Mouse (Mus musculus): ENCODE measurements at regions not wholly inside any gene's neighbourhood (a gene's known extent, or its start where the extent isn't known, plus 50 kb on each side); places are given as distances from the start of the nearest gene placed in this dataset.

DNA sequence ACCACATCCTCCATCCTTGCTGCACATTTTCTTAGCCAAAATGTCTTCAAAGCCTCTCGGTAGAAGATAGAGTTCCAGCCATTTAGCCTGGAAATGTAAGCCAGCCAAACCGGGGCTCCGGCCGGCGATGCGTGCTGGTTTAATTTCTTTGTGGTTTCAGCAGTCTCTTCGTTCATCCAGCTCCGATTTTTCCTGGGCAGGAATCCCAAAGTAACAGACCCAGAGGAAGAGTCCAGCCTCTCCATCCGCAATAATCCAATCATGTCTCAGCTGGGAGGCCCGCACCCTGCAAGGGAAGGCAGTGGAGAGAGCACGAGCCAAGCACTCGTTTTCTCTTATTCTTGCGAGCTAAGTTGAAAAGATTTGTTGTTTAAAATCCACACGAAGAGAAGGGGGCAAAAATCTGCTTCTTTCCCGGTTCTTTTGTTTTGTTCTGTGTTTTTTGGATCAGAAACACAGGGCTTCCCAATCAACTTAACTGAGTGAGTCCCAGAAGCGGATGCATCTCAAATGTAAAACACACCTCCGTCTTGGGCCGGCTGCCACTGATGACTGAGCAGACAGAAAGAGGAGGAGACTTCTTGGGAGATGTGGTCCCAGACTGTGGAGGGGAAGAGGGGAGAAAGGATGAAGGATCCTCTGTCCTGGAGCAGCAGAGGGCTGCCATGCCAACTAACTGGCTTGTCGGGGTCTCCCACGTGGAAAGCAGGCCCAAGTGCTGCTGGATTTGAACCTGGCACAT is 405.1 kb upstream of the Tbx3 start:
- H3K9ac ChIP-seq (ENCODE audit: low read length), result no peak overlapping the region
- no peak for DNase-seq (ENCODE audit: low spot score)
- 85% methylated on average over 20 of the region's 20 CpGs for WGBS
- H3K4me1 ChIP-seq (ENCODE audit: control insufficient read depth, insufficient read depth, low read length), result no peaks in the 10 kb centered on the region
- no peak overlapping the region for H3K27ac ChIP-seq (ENCODE audit: low read depth, low read length)
- no peak overlapping the region for H3K4me3 ChIP-seq (ENCODE audit: low read depth, low read length)
- no peaks in the 10 kb centered on the region for H3K36me3 ChIP-seq (ENCODE audit: control insufficient read depth, insufficient read depth, low read length)
- H3K9me3 ChIP-seq (ENCODE audit: control insufficient read depth, low read length), result no peaks in the 10 kb centered on the region
- H3K4me2 ChIP-seq (ENCODE audit: low read depth), result no peak overlapping the region
- H3K27me3 ChIP-seq (ENCODE audit: control insufficient read depth, insufficient read depth, low read length), result no peaks in the 10 kb centered on the region
- no peak for ATAC-seq (ENCODE audit: insufficient read depth, low FRiP score, low TSS enrichment)

DNA sequence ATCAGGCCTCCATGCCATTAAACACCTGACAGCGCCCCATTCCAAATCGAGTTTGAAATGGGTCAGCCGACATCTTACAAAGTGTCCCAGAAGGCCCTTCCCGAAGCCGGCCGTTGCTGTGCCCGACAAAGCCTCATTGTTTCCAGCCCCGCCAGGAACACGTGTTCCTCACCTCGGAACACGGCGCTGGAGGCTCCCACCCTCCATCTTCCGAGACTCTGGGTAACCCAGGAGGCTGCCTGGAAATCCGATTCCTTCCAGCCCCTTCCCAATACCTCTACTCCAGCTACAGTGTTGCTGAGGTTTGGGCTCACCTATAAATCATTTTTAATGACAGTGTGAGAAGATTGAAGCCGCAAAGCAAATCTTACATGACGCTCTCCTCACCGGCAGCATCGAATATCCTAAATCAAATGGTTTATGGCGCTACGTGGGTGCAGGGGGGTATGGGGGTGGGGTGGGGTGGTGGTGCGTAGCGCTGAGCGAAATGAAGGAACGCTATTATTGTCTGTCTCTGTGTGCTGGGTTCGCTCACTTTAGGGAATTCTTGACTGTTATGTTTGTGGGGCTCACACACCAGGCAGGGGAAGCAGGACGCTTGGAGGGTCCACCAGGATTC is 399.1 kb upstream of the Tbx3 start:
- DNase-seq (ENCODE audit: low spot score) (peak; percentile 34), ATAC-seq (ENCODE audit: insufficient read depth, low FRiP score, low TSS enrichment) (no peak)
- WGBS, result 69% methylated on average over 26 of the region's 26 CpGs
- no peak overlapping the region for H3K4me3 ChIP-seq (ENCODE audit: low read depth, low read length)
- no peaks in the 10 kb centered on the region for H3K27me3 ChIP-seq (ENCODE audit: control insufficient read depth, insufficient read depth, low read length)
- no peaks in the 10 kb centered on the region for H3K9me3 ChIP-seq (ENCODE audit: control insufficient read depth, low read length)
- no peak overlapping the region for H3K27ac ChIP-seq (ENCODE audit: low read depth, low read length)
- no peak overlapping the region for H3K9ac ChIP-seq (ENCODE audit: low read length)
- H3K4me1 ChIP-seq (ENCODE audit: control insufficient read depth, insufficient read depth, low read length), result no peaks in the 10 kb centered on the region
- H3K4me2 ChIP-seq (ENCODE audit: low read depth), result no peak overlapping the region
- H3K36me3 ChIP-seq (ENCODE audit: control insufficient read depth, insufficient read depth, low read length), result no peaks in the 10 kb centered on the region

DNA sequence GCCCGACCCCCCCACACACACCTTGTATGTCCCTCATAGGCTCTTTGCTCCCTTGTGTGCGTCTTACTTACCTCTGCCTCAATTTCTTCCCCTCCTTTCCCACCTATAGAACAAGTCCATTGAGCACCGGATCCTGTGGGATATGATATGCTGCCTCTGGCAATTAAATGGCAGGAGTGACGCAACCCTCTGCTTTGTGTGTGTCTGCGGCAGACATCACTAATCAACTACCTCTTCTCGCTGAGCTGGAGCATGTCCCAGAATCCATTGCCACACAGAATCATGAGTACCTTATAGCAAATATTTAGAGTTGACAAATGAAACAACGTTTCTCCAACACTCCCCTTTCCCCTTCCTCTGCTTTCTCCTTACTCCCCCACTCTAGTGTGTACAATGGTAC is 397.3 kb upstream of the Tbx3 start:
- Histone ChIP-seq H3K9ac (ENCODE audit: low read length) (no peak overlapping the region), H3K36me3 (ENCODE audit: control insufficient read depth, insufficient read depth, low read length) (no peaks in the 10 kb centered on the region), H3K4me1 (ENCODE audit: control insufficient read depth, insufficient read depth, low read length) (no peaks in the 10 kb centered on the region), H3K4me3 (ENCODE audit: low read depth, low read length) (no peak overlapping the region), H3K27me3 (ENCODE audit: control insufficient read depth, insufficient read depth, low read length) (no peaks in the 10 kb centered on the region), H3K27ac (ENCODE audit: low read depth, low read length) (no peak overlapping the region), H3K4me2 (ENCODE audit: low read depth) (no peak overlapping the region), H3K9me3 (ENCODE audit: control insufficient read depth, low read length) (no peaks in the 10 kb centered on the region)
- 86% methylated on average over 7 of the region's 7 CpGs for WGBS
- DNase-seq (ENCODE audit: low spot score) (no peak), ATAC-seq (ENCODE audit: insufficient read depth, low FRiP score, low TSS enrichment) (no peak)

DNA sequence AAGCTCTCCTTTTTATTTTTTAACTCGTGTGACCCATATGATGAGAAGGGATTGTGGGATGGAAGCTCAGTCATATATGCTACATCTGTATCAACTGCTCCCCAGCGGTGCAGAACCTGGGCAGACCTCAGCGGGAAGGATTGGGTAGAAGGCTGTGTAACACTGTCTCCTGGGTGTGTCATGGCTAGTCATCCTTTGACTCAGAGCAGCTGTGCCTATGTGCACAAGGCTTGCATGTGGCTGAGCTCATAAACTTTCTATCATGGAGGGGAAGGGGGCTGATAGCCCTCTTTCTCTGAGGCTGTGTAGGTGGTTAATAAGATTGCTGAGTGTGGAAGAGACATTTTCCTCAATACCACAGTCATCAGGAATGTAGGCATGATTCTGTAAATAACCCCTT is 396.9 kb upstream of the Tbx3 start:
- no peak overlapping the region for H3K27ac ChIP-seq (ENCODE audit: low read depth, low read length)
- ATAC-seq (ENCODE audit: insufficient read depth, low FRiP score, low TSS enrichment) (no peak), DNase-seq (ENCODE audit: low spot score) (no peak)
- 84% methylated on average over 3 of the region's 3 CpGs for WGBS
- H3K4me2 ChIP-seq (ENCODE audit: low read depth), result no peak overlapping the region
- H3K4me3 ChIP-seq (ENCODE audit: low read depth, low read length), result no peak overlapping the region
- H3K36me3 ChIP-seq (ENCODE audit: control insufficient read depth, insufficient read depth, low read length), result no peaks in the 10 kb centered on the region
- no peak overlapping the region for H3K9ac ChIP-seq (ENCODE audit: low read length)
- H3K9me3 ChIP-seq (ENCODE audit: control insufficient read depth, low read length), result no peaks in the 10 kb centered on the region
- H3K27me3 ChIP-seq (ENCODE audit: control insufficient read depth, insufficient read depth, low read length), result no peaks in the 10 kb centered on the region
- no peaks in the 10 kb centered on the region for H3K4me1 ChIP-seq (ENCODE audit: control insufficient read depth, insufficient read depth, low read length)

DNA sequence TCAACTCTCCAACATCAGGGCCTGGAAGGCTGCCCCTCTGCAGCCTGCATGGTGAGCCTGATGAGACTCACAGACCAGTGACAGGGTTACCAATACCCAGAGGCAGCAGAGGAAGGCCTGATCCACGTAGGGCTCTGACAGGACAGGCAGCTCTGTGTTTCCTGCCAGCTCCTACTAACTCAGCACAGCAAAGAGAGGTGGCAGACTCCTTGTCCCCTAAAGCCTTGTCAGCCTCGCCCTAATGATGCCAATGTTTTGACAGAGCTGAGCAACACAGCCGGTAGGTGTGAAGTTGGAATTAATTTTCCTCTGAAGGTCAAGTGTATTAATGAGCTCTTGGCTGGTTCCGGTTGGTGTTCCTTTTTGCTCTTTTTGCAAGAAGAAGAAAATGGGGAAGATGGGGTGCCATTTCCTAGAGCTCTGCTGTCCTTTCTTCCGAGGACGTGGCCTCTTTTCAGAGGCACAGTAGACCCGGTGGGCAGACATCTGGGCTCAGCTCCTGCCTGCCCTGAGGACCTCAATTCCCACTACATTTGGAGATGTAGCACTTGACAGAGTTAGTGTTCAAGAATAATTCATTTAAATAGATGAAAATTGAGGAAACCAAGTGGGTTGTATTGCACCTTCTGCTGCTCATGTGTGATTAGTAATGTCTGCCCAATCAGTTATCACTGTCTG is 395.5 kb upstream of the Tbx3 start:
- H3K27ac ChIP-seq (ENCODE audit: low read depth, low read length), result no peak overlapping the region
- ATAC-seq (ENCODE audit: insufficient read depth, low FRiP score, low TSS enrichment) (no peak), DNase-seq (ENCODE audit: low spot score) (no peak)

DNA sequence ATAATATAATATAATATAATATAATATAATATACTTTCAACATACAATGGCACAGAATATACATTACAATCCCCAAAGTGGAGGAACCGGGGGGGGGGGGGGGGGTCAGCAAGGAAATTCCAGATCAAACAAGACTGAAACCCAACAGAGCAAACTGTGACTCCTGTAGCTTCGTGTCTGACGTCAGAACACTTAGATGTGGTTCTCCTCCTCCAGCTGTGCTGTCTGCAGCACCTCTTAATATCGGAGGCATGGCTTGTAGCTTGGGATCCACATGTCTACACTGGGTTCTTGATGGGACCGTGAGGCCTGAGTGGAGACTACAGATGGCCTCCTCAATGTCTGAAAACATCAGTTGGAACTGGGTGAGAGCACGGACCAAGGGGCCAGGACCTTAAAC is 390.3 kb upstream of the Tbx3 start:
- no peaks in the 10 kb centered on the region for H3K4me1 ChIP-seq (ENCODE audit: control insufficient read depth, insufficient read depth, low read length)
- no peak overlapping the region for H3K27ac ChIP-seq (ENCODE audit: low read depth, low read length)
- no peaks in the 10 kb centered on the region for H3K36me3 ChIP-seq (ENCODE audit: control insufficient read depth, insufficient read depth, low read length)
- no peak overlapping the region for H3K4me2 ChIP-seq (ENCODE audit: low read depth)
- no peaks in the 10 kb centered on the region for H3K27me3 ChIP-seq (ENCODE audit: control insufficient read depth, insufficient read depth, low read length)
- no peaks in the 10 kb centered on the region for H3K9me3 ChIP-seq (ENCODE audit: control insufficient read depth, low read length)
- ATAC-seq (ENCODE audit: insufficient read depth, low FRiP score, low TSS enrichment), result no peak
- DNase-seq (ENCODE audit: low spot score), result no peak
- H3K9ac ChIP-seq (ENCODE audit: low read length), result no peak overlapping the region
- no peak overlapping the region for H3K4me3 ChIP-seq (ENCODE audit: low read depth, low read length)
- WGBS, result 87% methylated on average over 6 of the region's 6 CpGs

More for the DNA sequence above, 395.5 kb upstream of the Tbx3 start:
- no peak overlapping the region for H3K9ac ChIP-seq (ENCODE audit: low read length)
- WGBS, result 86% methylated on average over 7 of the region's 7 CpGs
- H3K27me3 ChIP-seq (ENCODE audit: control insufficient read depth, insufficient read depth, low read length), result no peaks in the 10 kb centered on the region
- H3K9me3 ChIP-seq (ENCODE audit: control insufficient read depth, low read length), result no peaks in the 10 kb centered on the region
- H3K4me1 ChIP-seq (ENCODE audit: control insufficient read depth, insufficient read depth, low read length), result no peaks in the 10 kb centered on the region
- H3K36me3 ChIP-seq (ENCODE audit: control insufficient read depth, insufficient read depth, low read length), result no peaks in the 10 kb centered on the region
- no peak overlapping the region for H3K4me3 ChIP-seq (ENCODE audit: low read depth, low read length)
- no peak overlapping the region for H3K4me2 ChIP-seq (ENCODE audit: low read depth)

DNA sequence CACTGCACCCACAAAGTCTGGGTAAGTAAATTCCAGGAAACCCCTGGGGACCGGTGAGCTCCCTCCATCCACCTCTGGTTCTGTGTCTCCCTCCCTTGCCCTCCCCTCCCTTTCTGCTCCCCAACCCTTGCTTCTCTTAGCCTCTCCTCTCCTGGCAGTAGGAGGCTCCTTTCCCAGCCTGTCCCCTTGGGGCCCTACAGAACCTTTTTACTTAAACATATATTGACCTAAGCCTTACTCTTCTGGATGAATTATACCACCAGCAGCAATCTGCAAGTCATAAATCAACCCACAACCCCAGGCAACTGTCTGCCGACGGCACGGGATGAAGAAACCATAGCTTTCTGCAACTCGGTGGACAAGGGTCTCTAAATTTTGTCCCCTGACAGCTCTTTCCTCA is 380.7 kb upstream of the Tbx3 start:
- no peak overlapping the region for H3K4me3 ChIP-seq (ENCODE audit: low read depth, low read length)
- 40% methylated on average over 5 of the region's 5 CpGs for WGBS
- no peaks in the 10 kb centered on the region for H3K27me3 ChIP-seq (ENCODE audit: control insufficient read depth, insufficient read depth, low read length)
- H3K9ac ChIP-seq (ENCODE audit: low read length), result no peak overlapping the region
- no peak for ATAC-seq (ENCODE audit: insufficient read depth, low FRiP score, low TSS enrichment)
- no peaks in the 10 kb centered on the region for H3K4me1 ChIP-seq (ENCODE audit: control insufficient read depth, insufficient read depth, low read length)
- H3K9me3 ChIP-seq (ENCODE audit: control insufficient read depth, low read length), result no peaks in the 10 kb centered on the region
- no peaks in the 10 kb centered on the region for H3K36me3 ChIP-seq (ENCODE audit: control insufficient read depth, insufficient read depth, low read length)
- no peak for DNase-seq (ENCODE audit: low spot score)
- H3K4me2 ChIP-seq (ENCODE audit: low read depth), result no peak overlapping the region
- H3K27ac ChIP-seq (ENCODE audit: low read depth, low read length), result no peak overlapping the region

DNA sequence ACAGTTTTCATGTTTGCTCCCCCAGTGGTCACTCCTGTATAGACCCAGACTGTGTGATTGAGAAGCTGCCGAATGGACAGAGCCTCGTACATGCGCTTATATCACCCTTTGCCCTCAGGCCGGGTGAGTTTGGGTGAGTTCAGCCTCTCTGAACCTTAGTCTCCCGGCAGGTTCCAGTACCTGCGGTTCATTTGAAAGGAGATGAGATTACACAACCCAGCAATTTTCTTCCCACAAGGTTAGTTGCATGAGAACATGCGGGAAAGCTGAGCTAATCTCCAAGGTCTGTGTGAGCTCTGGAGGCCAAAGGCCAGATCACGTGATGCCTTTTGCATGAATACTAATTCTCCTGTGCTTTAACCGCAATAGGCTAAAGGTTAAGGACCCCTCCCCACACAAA is 378.1 kb upstream of the Tbx3 start:
- no peaks in the 10 kb centered on the region for H3K4me1 ChIP-seq (ENCODE audit: control insufficient read depth, insufficient read depth, low read length)
- no peaks in the 10 kb centered on the region for H3K27me3 ChIP-seq (ENCODE audit: control insufficient read depth, insufficient read depth, low read length)
- no peaks in the 10 kb centered on the region for H3K9me3 ChIP-seq (ENCODE audit: control insufficient read depth, low read length)
- 84% methylated on average over 9 of the region's 9 CpGs for WGBS
- no peaks in the 10 kb centered on the region for H3K36me3 ChIP-seq (ENCODE audit: control insufficient read depth, insufficient read depth, low read length)
- no peak overlapping the region for H3K27ac ChIP-seq (ENCODE audit: low read depth, low read length)
- no peak overlapping the region for H3K9ac ChIP-seq (ENCODE audit: low read length)
- ATAC-seq (ENCODE audit: insufficient read depth, low FRiP score, low TSS enrichment) (no peak), DNase-seq (ENCODE audit: low spot score) (no peak)
- no peak overlapping the region for H3K4me3 ChIP-seq (ENCODE audit: low read depth, low read length)
- no peak overlapping the region for H3K4me2 ChIP-seq (ENCODE audit: low read depth)

DNA sequence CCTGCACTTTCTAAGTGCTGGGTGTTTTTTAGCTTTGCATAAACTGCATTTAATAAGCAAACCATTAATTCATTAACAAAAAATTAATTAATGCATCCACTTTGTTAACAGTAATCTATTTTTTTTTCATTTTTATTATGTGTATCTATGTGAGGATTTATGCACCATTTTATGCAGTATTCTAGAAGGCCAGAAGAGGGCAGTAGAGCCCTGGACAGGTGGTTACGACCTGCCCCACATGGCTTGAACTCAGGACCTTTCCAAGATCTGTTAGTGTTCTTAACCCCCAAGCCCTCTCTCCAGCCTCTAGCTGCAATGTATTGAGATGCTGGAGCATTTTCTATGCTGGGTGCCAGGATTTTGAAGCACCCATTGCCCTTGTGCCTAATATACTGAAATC is 377.6 kb upstream of the Tbx3 start:
- Histone ChIP-seq H3K27me3 (ENCODE audit: control insufficient read depth, insufficient read depth, low read length) (no peaks in the 10 kb centered on the region), H3K4me2 (ENCODE audit: low read depth) (no peak overlapping the region), H3K9me3 (ENCODE audit: control insufficient read depth, low read length) (no peaks in the 10 kb centered on the region), H3K4me3 (ENCODE audit: low read depth, low read length) (no peak overlapping the region), H3K9ac (ENCODE audit: low read length) (no peak overlapping the region), H3K4me1 (ENCODE audit: control insufficient read depth, insufficient read depth, low read length) (no peaks in the 10 kb centered on the region), H3K36me3 (ENCODE audit: control insufficient read depth, insufficient read depth, low read length) (no peaks in the 10 kb centered on the region), H3K27ac (ENCODE audit: low read depth, low read length) (no peak overlapping the region)
- 97% methylated on average over 1 of the region's 1 CpGs for WGBS
- DNase-seq (ENCODE audit: low spot score) (no peak), ATAC-seq (ENCODE audit: insufficient read depth, low FRiP score, low TSS enrichment) (no peak)

Measured in neural tube, embryonic 11.5 days (tissue).